Mouse (Mus musculus) heart, adult 2 months (tissue): ENCODE data around the gene Kcnk5.

ENCODE experiments used
- CTCF ChIP-seq: fragments of 200-600 bp; IDR thresholded peaks from 2 replicates; pipeline ENCODE4 v1.8.1; 2022; ENCODE audit warnings: antibody characterized with exemption, mild to moderate bottlenecking, moderate library complexity
- EP300 ChIP-seq: fragments of 200-500 bp; IDR thresholded peaks from 2 replicates; pipeline ENCODE4 v1.6.1; 2011; ENCODE audit warnings: low read depth, low read length, control low read depth; ENCODE audit not compliant: insufficient read depth

GRCm38 (mm10) chr14:20120868-20121267, 60.7 kb downstream of the Kcnk5 start:
- TF ChIP-seq CTCF (no peak), EP300 (no peak)
